Mouse (Mus musculus) midbrain, embryonic 11.5 days (tissue): ENCODE data around the gene Jph3. TPM values are rescaled to one million over a fixed set of nuclear protein-coding genes. Genes with fewer than 3 reads are reported as not detected.

Source experiments
- ATAC-seq: fragments of 200-750 bp; cut with Nextera tagmentation; 2 replicates; pipeline ENCODE4 v1.8.0; 2017; ENCODE audit warnings: moderate TSS enrichment, moderate library complexity; ENCODE audit not compliant: low FRiP score
- DNase-seq: peaks from one replicate; pipeline ENCODE4 v3.0.0; 2015; ENCODE audit warnings: low spot score; ENCODE audit errors: missing footprints
- H3K27ac ChIP-seq: fragments of 300-500 bp; sonication (generic); 2 replicates; pipeline ENCODE4 v1.5.1; 2014; ENCODE audit warnings: low read depth, low read length
- H3K27me3 ChIP-seq: fragments of 300-500 bp; sonication (generic); 2 replicates; pipeline ENCODE4 v1.6.1; 2014; ENCODE audit warnings: mild to moderate bottlenecking, low read length, moderate library complexity, mixed read lengths; ENCODE audit not compliant: control insufficient read depth, insufficient read depth
- H3K36me3 ChIP-seq: fragments of 300-500 bp; sonication (generic); 2 replicates; pipeline ENCODE4 v1.6.1; 2014; ENCODE audit warnings: mild to moderate bottlenecking, low read length, moderate library complexity, mixed read lengths; ENCODE audit not compliant: control insufficient read depth, insufficient read depth
- H3K4me1 ChIP-seq: fragments of 300-500 bp; sonication (generic); 2 replicates; pipeline ENCODE4 v1.6.1; 2014; ENCODE audit warnings: low read length; ENCODE audit not compliant: control insufficient read depth, insufficient read depth
- H3K4me2 ChIP-seq: fragments of 300-500 bp; sonication (generic); 2 replicates; pipeline ENCODE4 v1.6.1; 2014; ENCODE audit warnings: mild to moderate bottlenecking, moderate library complexity
- H3K4me3 ChIP-seq: fragments of 300-500 bp; sonication (generic); 2 replicates; pipeline ENCODE4 v1.5.1; 2014; ENCODE audit warnings: low read depth, low read length
- H3K9ac ChIP-seq: fragments of 300-500 bp; sonication (generic); 2 replicates; pipeline ENCODE4 v1.6.1; 2014; ENCODE audit warnings: low read length
- H3K9me3 ChIP-seq: fragments of 300-500 bp; sonication (generic); 2 replicates; pipeline ENCODE4 v1.6.1; 2016; ENCODE audit warnings: low read length; ENCODE audit not compliant: control insufficient read depth
- WGBS: fragments of 180-500 bp; shearing (Covaris S2); extraction: QIAGEN DNeasy Blood & Tissue Kit; methylation state at CpG from one replicate; pipeline ENCODE4 v1.1.7; 2014; 5-methylcytosine and 5-hydroxymethylcytosine counted together
- polyA plus RNA-seq: library from polyadenylated mRNA; unstranded; fragments of >200 nt; fragmentation: Nextera tagmentation; extraction: Ambion mirVana; gene quantifications from 2 replicates; pipeline ENCODE4 v1.2.1, GENCODE M21; 2014

Gene Jph3
- polyA plus RNA-seq, 1 experiment from 2014 or later, result 10.4 TPM

DNA sequence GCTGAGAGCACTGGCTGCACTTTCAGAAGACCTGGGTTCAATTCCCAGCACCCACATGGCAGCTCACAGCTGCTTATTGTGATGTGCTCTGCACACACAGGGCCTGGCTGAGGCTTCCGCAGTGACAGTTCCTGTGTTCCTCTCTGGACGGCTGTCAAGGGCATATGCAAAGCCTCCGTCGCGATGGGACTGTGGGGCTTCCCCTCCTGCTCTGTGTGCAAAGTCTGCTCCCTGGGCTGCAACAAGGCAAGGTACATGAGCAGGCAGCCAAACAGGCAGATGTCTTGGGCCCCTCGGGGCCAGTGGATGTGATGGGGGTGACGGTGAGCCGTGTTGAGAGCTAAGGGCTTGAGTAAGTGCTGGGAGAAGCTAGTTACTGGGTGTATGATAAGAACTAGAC lies 59.4 kb downstream of the Jph3 start:
- ATAC-seq, result no peak
- Histone ChIP-seq H3K4me1 (no peaks in the 10 kb centered on the region), H3K9ac (no peak overlapping the region), H3K4me3 (no peak overlapping the region), H3K36me3 (no peaks in the 10 kb centered on the region), H3K27ac (no peak overlapping the region), H3K4me2 (no peak overlapping the region), H3K9me3 (no peaks in the 10 kb centered on the region), H3K27me3 (no peaks in the 10 kb centered on the region)
- DNase-seq, result peak; percentile 35
- WGBS, result 86% methylated on average over 8 of the region's 8 CpGs

DNA sequence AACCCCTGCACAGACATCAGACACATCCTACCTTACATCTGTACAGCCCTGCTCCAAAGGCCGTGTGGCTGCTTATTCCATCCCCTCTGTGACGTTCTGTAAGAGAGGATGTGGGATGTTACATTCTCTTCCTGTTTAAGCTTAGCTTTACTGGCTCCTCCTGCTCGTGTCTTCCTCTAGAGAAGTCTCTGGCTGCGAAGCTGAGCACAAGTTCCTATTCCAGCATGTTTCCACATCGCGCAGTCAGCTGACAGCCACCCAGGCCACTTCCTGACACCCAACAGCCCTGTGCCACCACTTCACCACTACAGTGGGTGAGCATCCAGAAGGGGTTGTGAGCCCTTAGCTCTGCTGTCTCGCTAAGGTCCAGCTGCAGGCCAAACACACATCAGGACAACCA lies 62.7 kb downstream of the Jph3 start:
- H3K27me3 ChIP-seq, result no peaks in the 10 kb centered on the region
- no peaks in the 10 kb centered on the region for H3K4me1 ChIP-seq
- H3K36me3 ChIP-seq, result 0 out of 2 replicates have a peak, but pooled peaks cover 4% of the 10 kb centered on the region
- H3K27ac ChIP-seq, result no peak overlapping the region
- no peaks in the 10 kb centered on the region for H3K9me3 ChIP-seq
- ATAC-seq (no peak), DNase-seq (no peak)
- WGBS, result 77% methylated on average over 7 of the region's 7 CpGs
- H3K9ac ChIP-seq, result no peak overlapping the region
- H3K4me2 ChIP-seq, result no peak overlapping the region
- H3K4me3 ChIP-seq, result no peak overlapping the region

DNA sequence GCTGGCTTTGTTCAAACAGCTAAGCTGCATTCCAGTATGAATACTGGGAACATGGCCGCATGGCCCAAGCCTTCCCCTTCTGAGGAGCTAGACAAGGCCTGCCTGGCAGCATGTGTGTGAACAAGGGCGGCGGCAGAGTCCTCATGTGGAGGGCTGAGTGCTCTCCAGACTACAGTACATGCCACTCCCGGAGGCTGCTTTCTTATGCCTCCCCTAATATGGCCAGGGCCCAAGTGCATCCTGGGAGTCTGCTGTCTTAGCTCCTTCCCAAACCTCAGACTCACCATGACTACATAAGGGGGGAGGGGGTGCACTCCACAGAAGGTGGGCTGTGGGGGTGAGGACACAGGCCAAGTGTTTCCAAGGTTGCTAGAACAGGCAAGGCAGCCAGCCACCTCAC lies 63.2 kb downstream of the Jph3 start:
- Histone ChIP-seq H3K9ac (no peak overlapping the region), H3K9me3 (no peaks in the 10 kb centered on the region), H3K27me3 (no peaks in the 10 kb centered on the region), H3K36me3 (peaks cover 4% of the 10 kb centered on the region; the same call in 1 of the 2 replicates), H3K27ac (no peak overlapping the region), H3K4me2 (no peak overlapping the region), H3K4me3 (no peak overlapping the region), H3K4me1 (no peaks in the 10 kb centered on the region)
- 90% methylated on average over 4 of the region's 4 CpGs for WGBS
- ATAC-seq, result no peak
- DNase-seq, result no peak

DNA sequence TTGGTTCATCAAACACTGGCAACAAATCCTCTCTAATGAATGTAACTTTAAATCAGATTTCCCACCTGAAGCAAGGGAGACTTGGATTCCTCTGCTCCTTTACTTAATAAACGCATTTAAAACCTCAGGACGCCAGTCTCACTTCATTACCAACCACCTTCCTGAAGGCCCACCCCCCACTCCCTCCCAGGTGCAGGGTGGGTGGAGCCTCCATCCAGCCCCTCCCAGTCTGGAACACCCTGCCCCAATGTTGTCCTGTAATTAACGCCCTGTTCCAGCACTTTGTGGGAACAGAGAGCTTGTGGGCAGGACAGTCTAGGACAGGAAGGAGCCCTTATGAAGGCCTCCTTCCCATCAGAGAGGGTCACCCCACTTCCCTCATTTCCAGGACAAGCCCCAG lies 64.7 kb downstream of the Jph3 start:
- H3K27me3 ChIP-seq, result no peaks in the 10 kb centered on the region
- peaks cover 4% of the 10 kb centered on the region; the same call in 1 of the 2 replicates for H3K36me3 ChIP-seq
- DNase-seq (no peak), ATAC-seq (no peak)
- 48% methylated on average over 3 of the region's 3 CpGs for WGBS
- no peak overlapping the region for H3K4me3 ChIP-seq
- no peak overlapping the region for H3K27ac ChIP-seq
- no peak overlapping the region for H3K4me2 ChIP-seq
- no peaks in the 10 kb centered on the region for H3K4me1 ChIP-seq
- no peaks in the 10 kb centered on the region for H3K9me3 ChIP-seq
- H3K9ac ChIP-seq, result no peak overlapping the region

DNA sequence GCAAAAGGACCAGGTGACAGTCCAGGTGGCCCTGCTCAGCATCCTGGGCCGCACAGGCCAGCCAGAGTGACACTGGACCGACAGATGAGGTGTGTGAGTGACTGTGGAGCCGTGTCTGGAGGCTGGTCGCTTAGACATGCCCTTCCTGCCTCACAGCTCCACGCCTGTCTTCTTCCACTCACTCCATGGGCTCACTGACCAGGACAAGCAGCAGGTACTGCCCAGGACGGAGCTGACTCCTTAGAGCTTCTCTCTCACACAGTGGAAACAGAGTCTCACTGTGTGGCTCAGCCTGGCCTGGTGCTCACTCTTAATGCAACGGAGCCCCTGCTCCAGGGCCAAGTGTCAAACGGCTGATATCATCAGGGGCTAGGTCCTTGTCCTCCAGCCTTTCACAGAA lies 66.0 kb downstream of the Jph3 start:
- ATAC-seq, result no peak
- Histone ChIP-seq H3K9ac (no peak overlapping the region), H3K27ac (no peak overlapping the region), H3K36me3 (peaks cover 5% of the 10 kb centered on the region; the same call in 1 of the 2 replicates), H3K9me3 (no peaks in the 10 kb centered on the region), H3K4me1 (no peaks in the 10 kb centered on the region), H3K4me3 (no peak overlapping the region), H3K27me3 (no peaks in the 10 kb centered on the region), H3K4me2 (no peak overlapping the region)
- 91% methylated on average over 8 of the region's 8 CpGs for WGBS
- peak; percentile 44 for DNase-seq

DNA sequence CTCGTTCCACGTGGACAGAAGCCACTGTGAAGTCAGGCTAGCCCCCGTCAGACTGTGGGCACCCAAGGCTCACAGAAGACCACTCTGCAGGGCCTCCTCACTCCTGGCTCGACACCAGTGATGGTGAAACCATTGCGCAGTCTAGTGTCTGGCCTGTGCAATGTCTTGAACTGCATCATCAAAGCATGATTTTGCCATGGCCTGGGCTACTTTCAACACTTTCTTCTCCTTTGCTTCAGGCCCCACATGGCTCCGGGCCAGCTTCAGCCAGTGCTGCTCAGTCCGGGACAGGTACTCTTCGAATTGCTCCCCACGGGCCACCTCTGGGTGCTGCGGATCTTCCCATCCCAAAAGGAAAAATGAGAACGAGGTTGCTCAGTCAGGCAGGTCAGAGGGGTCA lies 67.0 kb downstream of the Jph3 start:
- Histone ChIP-seq H3K9ac (no peak overlapping the region), H3K4me1 (no peaks in the 10 kb centered on the region), H3K27me3 (no peaks in the 10 kb centered on the region), H3K27ac (no peak overlapping the region), H3K9me3 (no peaks in the 10 kb centered on the region), H3K36me3 (peaks cover 12% of the 10 kb centered on the region), H3K4me3 (no peak overlapping the region), H3K4me2 (no peak overlapping the region)
- WGBS, result 96% methylated on average over 11 of the region's 11 CpGs
- DNase-seq, result no peak
- no peak for ATAC-seq

DNA sequence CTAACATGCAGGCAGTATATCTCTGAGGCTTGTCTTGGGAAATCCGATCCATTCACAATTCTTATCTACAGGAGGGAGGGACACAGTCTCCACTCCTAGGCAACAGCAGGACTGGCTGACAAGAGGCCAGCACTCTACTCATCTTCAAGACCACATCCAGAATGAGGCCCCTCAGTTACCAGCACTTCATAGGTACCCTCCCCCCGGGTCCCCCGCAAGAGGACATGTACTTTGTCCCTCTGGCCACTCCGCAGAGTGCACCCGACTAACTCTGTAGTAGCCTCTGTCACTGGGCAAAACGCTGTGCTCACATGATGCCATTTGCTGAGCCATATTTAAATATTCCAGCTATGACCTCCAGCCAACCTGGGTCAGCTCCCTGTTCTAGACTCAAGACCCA lies 69.0 kb downstream of the Jph3 start:
- peaks cover 14% of the 10 kb centered on the region for H3K36me3 ChIP-seq
- WGBS, result 94% methylated on average over 6 of the region's 6 CpGs
- ATAC-seq, result no peak
- DNase-seq, result peak; percentile 10
- H3K4me3 ChIP-seq, result no peak overlapping the region
- H3K9ac ChIP-seq, result no peak overlapping the region
- H3K4me2 ChIP-seq, result no peak overlapping the region
- H3K9me3 ChIP-seq, result no peaks in the 10 kb centered on the region
- no peaks in the 10 kb centered on the region for H3K27me3 ChIP-seq
- H3K4me1 ChIP-seq, result no peaks in the 10 kb centered on the region
- no peak overlapping the region for H3K27ac ChIP-seq

DNA sequence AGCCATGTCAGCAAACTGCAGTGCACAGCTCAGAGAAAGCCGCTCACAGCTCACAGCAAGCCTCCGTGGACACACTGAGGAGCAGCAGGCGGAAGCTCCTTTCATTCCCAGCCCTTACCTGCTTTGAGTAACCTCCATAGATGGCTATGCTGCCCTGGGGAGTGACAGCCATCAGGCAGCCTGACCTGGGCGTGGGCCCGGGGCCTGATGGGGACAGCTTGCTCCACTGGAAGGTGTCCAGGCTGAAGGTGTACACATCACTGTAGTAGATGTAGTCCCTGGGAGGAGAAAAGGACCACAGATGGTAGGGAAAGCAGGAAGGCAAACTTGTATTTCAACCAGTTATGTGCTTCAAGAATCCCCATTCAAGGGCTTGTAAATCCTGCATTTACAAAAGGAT lies 75.4 kb downstream of the Jph3 start:
- no peak for ATAC-seq
- peak; percentile 37 for DNase-seq
- Histone ChIP-seq H3K36me3 (peaks cover 10% of the 10 kb centered on the region), H3K27ac (no peak overlapping the region), H3K4me2 (no peak overlapping the region), H3K27me3 (no peaks in the 10 kb centered on the region), H3K4me3 (no peak overlapping the region), H3K4me1 (no peaks in the 10 kb centered on the region), H3K9ac (no peak overlapping the region), H3K9me3 (no peaks in the 10 kb centered on the region)
- WGBS, result 95% methylated on average over 5 of the region's 5 CpGs

DNA sequence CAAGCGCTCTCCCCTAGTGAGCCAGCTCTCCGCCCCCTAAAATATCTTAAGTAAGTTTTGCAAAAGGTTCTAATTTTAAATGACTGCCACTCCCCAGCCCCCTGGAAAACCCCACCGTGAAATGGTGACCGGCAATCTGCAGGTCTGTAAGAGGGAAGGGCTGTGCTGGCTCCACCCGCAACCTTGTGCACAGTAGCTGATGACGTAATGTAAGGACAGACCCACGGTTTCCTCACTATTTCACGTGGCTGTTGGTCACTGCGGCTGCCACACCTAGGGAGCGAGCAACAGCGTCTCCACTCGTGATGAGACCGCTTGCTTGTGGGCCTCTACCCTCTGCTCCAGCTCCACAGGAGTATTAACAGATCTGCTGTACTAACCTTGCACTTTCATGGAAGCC lies 76.7 kb downstream of the Jph3 start:
- no peak overlapping the region for H3K4me2 ChIP-seq
- peaks cover 5% of the 10 kb centered on the region for H3K36me3 ChIP-seq
- ATAC-seq (no peak), DNase-seq (no peak)
- no peaks in the 10 kb centered on the region for H3K9me3 ChIP-seq
- no peak overlapping the region for H3K4me3 ChIP-seq
- no peak overlapping the region for H3K9ac ChIP-seq
- no peaks in the 10 kb centered on the region for H3K4me1 ChIP-seq
- WGBS, result 92% methylated on average over 13 of the region's 13 CpGs
- H3K27me3 ChIP-seq, result no peaks in the 10 kb centered on the region
- no peak overlapping the region for H3K27ac ChIP-seq

DNA sequence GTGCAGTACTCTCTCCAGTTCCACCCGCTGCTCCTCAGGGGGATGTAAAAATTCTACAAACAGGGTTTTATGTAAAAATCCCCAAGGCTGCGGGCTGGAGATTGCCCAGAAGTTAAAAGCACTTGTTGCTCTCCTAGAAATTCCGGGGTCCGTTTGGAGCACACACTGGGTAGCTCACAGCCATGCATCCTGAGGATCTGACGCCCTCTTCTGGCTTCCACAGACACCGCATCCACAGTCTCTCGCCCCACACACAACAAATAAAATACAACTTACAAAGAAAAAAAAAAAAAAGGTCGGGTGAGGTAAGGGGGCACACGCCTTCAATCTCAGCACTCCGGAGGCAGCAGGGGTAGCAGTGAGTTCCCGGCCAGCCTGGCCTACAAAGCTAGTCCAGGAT lies 78.6 kb downstream of the Jph3 start:
- H3K9me3 ChIP-seq, result no peaks in the 10 kb centered on the region
- no peaks in the 10 kb centered on the region for H3K27me3 ChIP-seq
- ATAC-seq, result no peak
- no peak overlapping the region for H3K4me2 ChIP-seq
- WGBS, result 76% methylated on average over 11 of the region's 11 CpGs
- H3K27ac ChIP-seq, result no peak overlapping the region
- no peak for DNase-seq
- no peaks in the 10 kb centered on the region; the same call in none of the 2 replicates for H3K36me3 ChIP-seq
- H3K9ac ChIP-seq, result no peak overlapping the region
- no peak overlapping the region for H3K4me3 ChIP-seq
- no peaks in the 10 kb centered on the region for H3K4me1 ChIP-seq
